Mouse (Mus musculus) midbrain, postnatal 0 days (tissue): ENCODE measurements around the gene Mad2l1bp. TPM values are rescaled to one million over a fixed set of nuclear protein-coding genes. Genes with fewer than 3 reads are reported as not detected.

Experiments used
- ATAC-seq: fragments of 200-750 bp; cut with Nextera tagmentation; 2 replicates; pipeline ENCODE4 v1.8.0; 2017; ENCODE audit warnings: moderate number of reproducible peaks, mild to moderate bottlenecking, moderate TSS enrichment, moderate library complexity; ENCODE audit not compliant: low FRiP score
- DNase-seq: peaks from one replicate; pipeline ENCODE4 v3.0.0-alpha.2; 2015; ENCODE audit warnings: low spot score
- H3K27ac ChIP-seq: fragments of 300-500 bp; sonication (generic); 2 replicates; pipeline ENCODE4 v1.5.1; 2014; ENCODE audit warnings: low read depth, mild to moderate bottlenecking, low read length, mixed read lengths
- H3K27me3 ChIP-seq: fragments of 300-500 bp; sonication (generic); 2 replicates; pipeline ENCODE4 v1.6.1; 2014; ENCODE audit warnings: low read length, control low read depth, mixed read lengths; ENCODE audit not compliant: insufficient read depth
- H3K36me3 ChIP-seq: fragments of 300-500 bp; sonication (generic); 2 replicates; pipeline ENCODE4 v1.6.1; 2014; ENCODE audit warnings: low read length, control low read depth, mixed read lengths; ENCODE audit not compliant: insufficient read depth
- H3K4me1 ChIP-seq: fragments of 300-500 bp; sonication (generic); 2 replicates; pipeline ENCODE4 v1.6.1; 2014; ENCODE audit warnings: mild to moderate bottlenecking, control low read depth, antibody characterized with exemption, low read length, mixed read lengths; ENCODE audit not compliant: insufficient read depth
- H3K4me2 ChIP-seq: fragments of 300-500 bp; sonication (generic); 2 replicates; pipeline ENCODE4 v1.6.1; 2014; ENCODE audit warnings: low read depth, mild to moderate bottlenecking, low read length, mixed read lengths; ENCODE audit not compliant: poor library complexity, severe bottlenecking
- H3K4me3 ChIP-seq: fragments of 300-500 bp; sonication (generic); 2 replicates; pipeline ENCODE4 v1.5.1; 2014; ENCODE audit warnings: low read depth, mild to moderate bottlenecking, low read length, moderate library complexity
- H3K9ac ChIP-seq: fragments of 300-500 bp; sonication (generic); replicated peaks from 2 replicates; pipeline ENCODE4 v1.6.1; 2014; ENCODE audit warnings: mild to moderate bottlenecking, low read length, moderate library complexity, mixed read lengths; ENCODE audit not compliant: poor library complexity, severe bottlenecking
- H3K9me3 ChIP-seq: fragments of 300-500 bp; sonication (generic); 2 replicates; pipeline ENCODE4 v1.6.1; 2016; ENCODE audit warnings: low read length, control low read depth
- CTCF ChIP-seq: IDR thresholded peaks from 2 replicates; pipeline ENCODE4 v1.5.1; 2016; ENCODE audit warnings: antibody characterized with exemption, mild to moderate bottlenecking
- WGBS: fragments of 180-500 bp; shearing (Covaris S2); extraction: QIAGEN DNeasy Blood & Tissue Kit; methylation state at CpG from one replicate; pipeline ENCODE4 v1.1.7; 2014; 5-methylcytosine and 5-hydroxymethylcytosine counted together
- polyA plus RNA-seq: library from polyadenylated mRNA; unstranded; fragments of >200 nt; fragmentation: Nextera tagmentation; extraction: Ambion mirVana; gene quantifications from 2 replicates; pipeline ENCODE4 v1.2.1, GENCODE M21; 2015
- total RNA-seq: library from RNA; depleted of rRNA; stranded (reverse); fragments of >200 nt; gene quantifications from 2 replicates; pipeline ENCODE4 v1.2.3, GENCODE M21; 2014

The Mad2l1bp gene
- total and polyA plus RNA-seq, 2 experiments from 2014 or later = 13.3 to 18.2 TPM

DNA sequence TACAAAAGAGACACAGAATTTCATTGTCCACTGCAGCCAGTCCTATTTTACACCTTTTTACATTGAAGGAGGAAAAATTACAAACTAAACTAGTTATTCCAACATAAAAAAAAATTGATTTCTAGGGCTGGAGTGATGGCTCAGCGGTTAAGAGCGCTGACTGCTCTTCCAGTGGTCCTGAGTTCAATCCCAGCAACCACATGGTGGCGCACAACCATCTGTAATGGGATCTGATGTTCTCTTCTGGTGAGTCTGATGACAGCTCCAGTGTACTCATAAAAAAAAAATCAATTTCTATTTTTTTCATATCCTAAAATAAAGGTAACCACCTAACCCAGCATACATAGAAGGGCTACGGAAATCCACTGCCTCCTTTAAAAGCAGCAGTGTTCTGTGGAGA, 28.9 kb upstream of the Mad2l1bp start:
- no peaks in the 10 kb centered on the region for H3K9me3 ChIP-seq
- H3K27me3 ChIP-seq = no peaks in the 10 kb centered on the region
- no peak overlapping the region for H3K4me2 ChIP-seq
- DNase-seq (no peak), ATAC-seq (no peak)
- H3K4me3 ChIP-seq = no peak overlapping the region
- peaks cover 47% of the 10 kb centered on the region for H3K36me3 ChIP-seq
- TF ChIP-seq CTCF = peak; percentile 39
- H3K4me1 ChIP-seq = no peaks in the 10 kb centered on the region
- 82% methylated on average over 4 of the region's 4 CpGs for WGBS
- H3K9ac ChIP-seq = no peak overlapping the region
- H3K27ac ChIP-seq = no peak overlapping the region

DNA sequence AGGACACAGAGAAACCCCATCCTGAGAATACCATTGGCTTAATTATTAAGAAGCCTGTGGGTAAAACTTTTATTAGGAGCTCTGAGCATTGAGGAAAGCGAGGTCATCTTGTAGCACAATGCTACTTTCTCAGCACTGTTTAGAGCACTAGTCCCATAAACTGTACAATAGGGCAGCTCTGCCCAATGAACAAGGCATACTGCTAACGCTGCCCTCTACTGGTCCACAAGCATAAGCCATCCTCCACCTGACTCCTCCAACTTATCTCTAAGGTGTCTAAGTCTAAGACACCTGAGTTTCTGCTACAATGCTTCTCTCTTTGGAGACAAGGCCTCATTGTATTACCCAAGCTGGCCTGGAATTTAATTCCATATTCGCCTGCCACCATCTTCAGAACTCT, 17.2 kb upstream of the Mad2l1bp start:
- 78% methylated on average over 3 of the region's 3 CpGs for WGBS
- peaks cover 58% of the 10 kb centered on the region for H3K36me3 ChIP-seq
- DNase-seq (peak; percentile 48), ATAC-seq (no peak)
- H3K4me2 ChIP-seq = no peak overlapping the region
- H3K27me3 ChIP-seq = no peaks in the 10 kb centered on the region
- peak; percentile 74 for TF ChIP-seq CTCF
- H3K27ac ChIP-seq = no peak overlapping the region
- H3K4me3 ChIP-seq = no peak overlapping the region
- no peak overlapping the region for H3K9ac ChIP-seq
- H3K4me1 ChIP-seq = no peaks in the 10 kb centered on the region
- H3K9me3 ChIP-seq = no peaks in the 10 kb centered on the region

GRCm38 (mm10) chr17:46168768-46169167, 15.4 kb upstream of the Mad2l1bp start:
- DNase-seq (no peak), ATAC-seq (no peak)
- H3K4me3 ChIP-seq = no peak overlapping the region
- no peak overlapping the region for H3K4me2 ChIP-seq
- H3K27me3 ChIP-seq = no peaks in the 10 kb centered on the region
- H3K4me1 ChIP-seq = no peaks in the 10 kb centered on the region
- 87% methylated on average over 5 of the region's 5 CpGs for WGBS
- H3K36me3 ChIP-seq = peaks cover 70% of the 10 kb centered on the region
- no peak for TF ChIP-seq CTCF
- H3K27ac ChIP-seq = no peak overlapping the region
- H3K9ac ChIP-seq = no peak overlapping the region
- H3K9me3 ChIP-seq = no peaks in the 10 kb centered on the region

DNA sequence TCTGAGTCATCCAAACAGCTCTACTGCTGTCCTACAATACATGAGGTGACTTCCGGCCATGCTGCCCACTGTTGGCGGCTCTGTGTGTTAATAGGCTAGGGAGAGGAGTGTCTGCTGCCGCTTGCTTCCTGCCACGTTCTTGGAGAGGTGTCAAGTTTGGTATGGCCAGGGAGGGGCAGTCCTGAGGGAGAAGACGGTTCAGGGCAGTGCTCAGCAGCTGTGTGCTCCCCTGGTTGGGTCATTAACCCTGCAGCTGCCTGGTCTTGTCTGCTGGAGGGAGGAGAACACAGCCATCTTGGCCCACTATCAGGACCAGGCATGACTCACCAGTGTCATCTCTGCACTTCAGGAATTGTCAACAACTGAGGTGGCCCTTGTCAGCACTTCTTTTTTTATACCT, 15.0 kb upstream of the Mad2l1bp start:
- Histone ChIP-seq H3K9ac (no peak overlapping the region), H3K4me2 (no peak overlapping the region), H3K4me1 (no peaks in the 10 kb centered on the region), H3K9me3 (no peaks in the 10 kb centered on the region), H3K27me3 (no peaks in the 10 kb centered on the region), H3K27ac (no peak overlapping the region), H3K4me3 (no peak overlapping the region), H3K36me3 (peaks cover 70% of the 10 kb centered on the region)
- WGBS = 62% methylated on average over 5 of the region's 5 CpGs
- ATAC-seq = no peak
- DNase-seq = no peak
- no peak for TF ChIP-seq CTCF

GRCm38 (mm10) chr17:46167014-46167413, 13.7 kb upstream of the Mad2l1bp start:
- no peak overlapping the region for H3K27ac ChIP-seq
- no peaks in the 10 kb centered on the region for H3K27me3 ChIP-seq
- 84% methylated on average over 11 of the region's 11 CpGs for WGBS
- no peaks in the 10 kb centered on the region for H3K9me3 ChIP-seq
- no peak for ATAC-seq
- H3K4me2 ChIP-seq = no peak overlapping the region
- TF ChIP-seq CTCF = peak; percentile 48
- H3K4me3 ChIP-seq = no peak overlapping the region
- H3K9ac ChIP-seq = no peak overlapping the region
- DNase-seq = peak; percentile 12
- peaks cover 58% of the 10 kb centered on the region for H3K36me3 ChIP-seq
- H3K4me1 ChIP-seq = 0 out of 2 replicates have a peak, but pooled peaks cover 3% of the 10 kb centered on the region

DNA sequence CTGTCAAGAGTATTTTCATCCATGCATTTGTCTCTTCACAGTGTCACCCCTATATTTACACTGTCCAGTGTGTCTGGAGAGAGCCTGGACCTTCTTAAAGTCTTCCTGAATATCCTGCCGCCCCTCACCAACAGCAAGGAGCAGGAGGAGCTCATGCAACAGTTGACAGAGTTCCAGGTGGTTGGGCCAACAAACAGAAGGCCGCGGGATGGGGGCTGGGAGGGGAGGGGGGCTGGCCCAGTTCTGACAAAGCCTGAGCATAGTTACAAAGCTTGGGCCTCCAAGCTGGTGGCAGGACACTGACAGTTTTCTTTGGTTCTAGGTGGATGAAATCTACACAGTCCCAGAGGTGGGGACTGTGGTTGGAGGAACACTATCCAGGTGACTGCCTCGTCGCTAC, 12.9 kb upstream of the Mad2l1bp start:
- no peak overlapping the region for H3K9ac ChIP-seq
- no peak overlapping the region for H3K4me3 ChIP-seq
- WGBS = 83% methylated on average over 5 of the region's 5 CpGs
- H3K27me3 ChIP-seq = no peaks in the 10 kb centered on the region
- no peak for ATAC-seq
- no peak overlapping the region for H3K4me2 ChIP-seq
- TF ChIP-seq CTCF = no peak
- DNase-seq = no peak
- H3K27ac ChIP-seq = no peak overlapping the region
- H3K36me3 ChIP-seq = peaks cover 57% of the 10 kb centered on the region
- H3K4me1 ChIP-seq = 0 out of 2 replicates have a peak, but pooled peaks cover 3% of the 10 kb centered on the region
- no peaks in the 10 kb centered on the region for H3K9me3 ChIP-seq
